Mouse (Mus musculus) spleen, adult 10 weeks (tissue): Measurements from ENCODE around the gene Gm20479. TPM values are rescaled to one million over a fixed set of nuclear protein-coding genes. Genes with fewer than 3 reads are reported as not detected.

Experiments
- polyA plus RNA-seq: library from polyadenylated mRNA; stranded (reverse); fragments of 350-450 nt; fragmentation: Illumina TruSeq; extraction: RNeasy Lipid Tissue Mini Kit (QIAGEN cat#74804); gene quantifications from one replicate; pipeline ENCODE4 v1.2.3, GENCODE M21; 2015; ENCODE audit warnings: low replicate concordance; ENCODE audit not compliant: insufficient read depth

The Gm20479 gene
- 19.3 TPM for polyA plus RNA-seq

GRCm38 (mm10) chr7:27356861-27357594 lies at the start of gene Gm20479:
Gm20479 (minus strand) TSS chr7:27357419.

GRCm38 (mm10) chr7:27355745-27356240 lies 1.4 kb downstream of the Gm20479 start, which contains the start of gene Shkbp1:
Shkbp1 (minus strand) TSS chr7:27356019.

GRCm38 (mm10) chr7:27337175-27337853 lies 19.9 kb downstream of the Gm20479 start, which contains the start of gene Ltbp4:
Ltbp4 (minus strand) TSS chr7:27337692.

Other genes with a start within 250 kb of the Gm20479 start
- not detected for gene Cyp2f2, start 237.5 kb downstream of the Gm20479 start, polyA plus RNA-seq
- not detected for gene Cyp2t4, start 203.7 kb downstream of the Gm20479 start, polyA plus RNA-seq
- gene Egln2, start 190.6 kb downstream of the Gm20479 start, polyA plus RNA-seq: 32.2 TPM
- 46.8 TPM for gene Rab4b, start 178.5 kb downstream of the Gm20479 start, polyA plus RNA-seq
- not detected for gene Gm21983, start 176.3 kb downstream of the Gm20479 start, polyA plus RNA-seq
- not detected for gene Mia, start 176.3 kb downstream of the Gm20479 start, polyA plus RNA-seq
- 8.4 TPM for gene BC024978, start 161.6 kb downstream of the Gm20479 start, polyA plus RNA-seq
- gene Snrpa, start 161.1 kb downstream of the Gm20479 start, polyA plus RNA-seq: 50.0 TPM
- 4.7 TPM for gene Itpkc, start 128.8 kb downstream of the Gm20479 start, polyA plus RNA-seq
- gene Coq8b, start 124.4 kb downstream of the Gm20479 start, polyA plus RNA-seq: 7.5 TPM
- gene Numbl, start 99.0 kb downstream of the Gm20479 start, polyA plus RNA-seq: 0.77 TPM
- 11.5 TPM for gene Ltbp4, start 19.7 kb downstream of the Gm20479 start, polyA plus RNA-seq
- 26.2 TPM for gene Shkbp1, start 1.4 kb downstream of the Gm20479 start, polyA plus RNA-seq
- gene Sptbn4, start 90.3 kb upstream of the Gm20479 start, polyA plus RNA-seq: 0.10 TPM
- 39.0 TPM for gene Blvrb, start 90.6 kb upstream of the Gm20479 start, polyA plus RNA-seq
- 13.6 TPM for gene Sertad3, start 116.3 kb upstream of the Gm20479 start, polyA plus RNA-seq
- gene Sertad1, start 129.5 kb upstream of the Gm20479 start, polyA plus RNA-seq: 7.2 TPM
- gene Prx, start 141.9 kb upstream of the Gm20479 start, polyA plus RNA-seq: 0.51 TPM
- 0.08 TPM for gene Hipk4, start 165.8 kb upstream of the Gm20479 start, polyA plus RNA-seq
- 26.5 TPM for gene Pld3, start 195.8 kb upstream of the Gm20479 start, polyA plus RNA-seq
- 10.4 TPM for gene 2310022A10Rik, start 195.8 kb upstream of the Gm20479 start, polyA plus RNA-seq
- gene Akt2, start 234.1 kb upstream of the Gm20479 start, polyA plus RNA-seq: 57.1 TPM